Mouse (Mus musculus): ENCODE data around the gene Pdpn. TPM values are rescaled to one million over a fixed set of nuclear protein-coding genes. Genes with fewer than 3 reads are reported as not detected.

Pdpn gene
- total and polyA plus RNA-seq, 3 experiments, result not detected

- H3K9ac ChIP-seq (ENCODE audit: insufficient read depth, low read depth), result no peak overlapping the region
- no peak overlapping the region for H3K4me3 ChIP-seq (replicated peaks in 1 of 3; ENCODE audit: low read depth in 2 of 3, low read length in 2 of 3, poor library complexity in 1 of 3)
- no peaks in the 10 kb centered on the region for H3K79me2 ChIP-seq (replicated peaks; ENCODE audit: control insufficient read depth, extremely low read depth, insufficient read depth, poor library complexity, severe bottlenecking)
- H3K27me3 ChIP-seq (replicated peaks), result peaks cover 7% of the 10 kb centered on the region
- no peak overlapping the region for H3K4me2 ChIP-seq (ENCODE audit: insufficient read depth, low read depth, poor library complexity, severe bottlenecking)
- peaks cover 0 to 5% of the 10 kb centered on the region in 2 experiments; a peak in 2 of 4 replicates for H3K4me1 ChIP-seq (ENCODE audit: control insufficient read depth in 1 of 2, insufficient read depth in 2 of 2)
- no peak for DNase-seq (ENCODE audit: extremely low read depth)
- TF ChIP-seq UBTF (IDR thresholded peaks at IDR 0.05; ENCODE audit: low read depth, low read length), result no peak
- no peak for TF ChIP-seq EP300 (IDR thresholded peaks at IDR 0.05; ENCODE audit: low read length)
- TF ChIP-seq USF1 (IDR thresholded peaks at IDR 0.05; ENCODE audit: low read depth, low read length), result no peak
- TF ChIP-seq ETS1 (conservative IDR thresholded peaks at IDR 0.05; ENCODE audit: low read depth, low read length), result no peak
- TF ChIP-seq ZKSCAN1 (IDR thresholded peaks at IDR 0.05; ENCODE audit: borderline replicate concordance, low read depth, low read length), result no peak
- TF ChIP-seq USF2 (conservative IDR thresholded peaks at IDR 0.05; ENCODE audit: low read depth, low read length), result no peak
- TF ChIP-seq HCFC1 (IDR thresholded peaks at IDR 0.05; ENCODE audit: low read depth, low read length), result no peak
- TF ChIP-seq MYC (IDR thresholded peaks at IDR 0.05; ENCODE audit: low read depth, low read length), result no peak
- TF ChIP-seq SIN3A (IDR thresholded peaks at IDR 0.05; ENCODE audit: low read length), result no peak
- no peak for TF ChIP-seq RAD21 (IDR thresholded peaks at IDR 0.05; ENCODE audit: low read depth, low read length)
- TF ChIP-seq ZNF384 (IDR thresholded peaks at IDR 0.05; ENCODE audit: low read depth, low read length), result no peak
- no peak for TF ChIP-seq CHD1 (IDR thresholded peaks at IDR 0.05; ENCODE audit: low read depth, low read length)
- no peak for TF ChIP-seq CHD2 (IDR thresholded peaks at IDR 0.05; ENCODE audit: low read length)
- TF ChIP-seq POLR2AphosphoS2 (IDR thresholded peaks at IDR 0.05; ENCODE audit: low read depth, low read length), result no peak
- in situ Hi-C loops (cut with MboI; ENCODE audit: low pct_ligation_motif_present, low pct_unique_long_range_greater_than_20kb, low sequenced_read_pairs), result no loop called here
- H3K27ac ChIP-seq (ENCODE audit: insufficient read depth, low read depth), result no peak overlapping the region
- H3K36me3 ChIP-seq (replicated peaks in 1 of 2; ENCODE audit: control insufficient read depth in 1 of 2, insufficient read depth in 1 of 2, low read length in 1 of 2), result no peaks in the 10 kb centered on the region
- H3K9me3 ChIP-seq (replicated peaks; ENCODE audit: low read length), result peaks cover 20% of the 10 kb centered on the region
- dilution Hi-C loops (cut with MboI; ENCODE audit: extremely low pct_ligation_motif_present, extremely low pct_unique_long_range_greater_than_20kb, low sequenced_read_pairs), result no loop called here
Measured at GRCm38 (mm10) chr4:143331787-143332186, 32.4 kb upstream of the Pdpn start.

- TF ChIP-seq IRF4 (IDR thresholded peaks at IDR 0.05; ENCODE audit: low read depth, low read length), result no peak
- no peak for TF ChIP-seq RCOR1 (conservative IDR thresholded peaks at IDR 0.05; ENCODE audit: low read depth, low read length)
- no peak for TF ChIP-seq EP300 (IDR thresholded peaks at IDR 0.05; ENCODE audit: low read length)
- TF ChIP-seq UBTF (IDR thresholded peaks at IDR 0.05; ENCODE audit: low read depth, low read length), result no peak
- no peak for TF ChIP-seq MAX (IDR thresholded peaks at IDR 0.05; ENCODE audit: low read length)
- TF ChIP-seq MAFK (IDR thresholded peaks at IDR 0.05; ENCODE audit: insufficient replicate concordance, low read length), result no peak
- no peak for TF ChIP-seq TBP (conservative IDR thresholded peaks at IDR 0.05; ENCODE audit: low read depth, low read length)
- TF ChIP-seq ELF1 (IDR thresholded peaks at IDR 0.05; ENCODE audit: low read depth, low read length), result no peak
- TF ChIP-seq ETS1 (conservative IDR thresholded peaks at IDR 0.05; ENCODE audit: low read depth, low read length), result no peak
- no peak for TF ChIP-seq KAT2A (IDR thresholded peaks at IDR 0.05; ENCODE audit: insufficient replicate concordance, low read length)
- TF ChIP-seq CHD1 (IDR thresholded peaks at IDR 0.05; ENCODE audit: low read depth, low read length), result no peak
- TF ChIP-seq MYC (IDR thresholded peaks at IDR 0.05; ENCODE audit: low read depth, low read length), result no peak
- no peak for TF ChIP-seq E2F4 (IDR thresholded peaks at IDR 0.05; ENCODE audit: insufficient replicate concordance, low read depth, low read length)
- peaks cover 19% of the 10 kb centered on the region for H3K9me3 ChIP-seq (replicated peaks; ENCODE audit: low read length)
- H3K27me3 ChIP-seq (replicated peaks), result peaks cover 7% of the 10 kb centered on the region
- no peaks in the 10 kb centered on the region for H3K36me3 ChIP-seq (replicated peaks in 1 of 2; ENCODE audit: control insufficient read depth in 1 of 2, insufficient read depth in 1 of 2, low read length in 1 of 2)
- H3K4me1 ChIP-seq (ENCODE audit: control insufficient read depth in 1 of 2, insufficient read depth in 2 of 2), result peaks cover 0 to 5% of the 10 kb centered on the region in 2 experiments; a peak in 2 of 4 replicates
- H3K4me2 ChIP-seq (ENCODE audit: insufficient read depth, low read depth, poor library complexity, severe bottlenecking), result no peak overlapping the region
- in situ Hi-C loops (cut with MboI; ENCODE audit: low pct_ligation_motif_present, low pct_unique_long_range_greater_than_20kb, low sequenced_read_pairs) (no loop called here), dilution Hi-C loops (cut with MboI; ENCODE audit: extremely low pct_ligation_motif_present, extremely low pct_unique_long_range_greater_than_20kb, low sequenced_read_pairs) (no loop called here)
- no peak overlapping the region for H3K27ac ChIP-seq (ENCODE audit: insufficient read depth, low read depth)
- no peak overlapping the region for H3K9ac ChIP-seq (ENCODE audit: insufficient read depth, low read depth)
- H3K79me2 ChIP-seq (replicated peaks; ENCODE audit: control insufficient read depth, extremely low read depth, insufficient read depth, poor library complexity, severe bottlenecking), result no peaks in the 10 kb centered on the region
- DNase-seq (ENCODE audit: extremely low read depth), result no peak
- no peak overlapping the region for H3K4me3 ChIP-seq (replicated peaks in 1 of 3; ENCODE audit: low read depth in 2 of 3, low read length in 2 of 3, poor library complexity in 1 of 3)
Measured at GRCm38 (mm10) chr4:143330566-143330965, 31.2 kb upstream of the Pdpn start.
